Comparison of ENCODE assay signal across 8 mouse cellular contexts in genomic region chr10:33623577-33623991, GRCm38 (mm10). TPM values are rescaled to one million over a fixed set of nuclear protein-coding genes. Genes with fewer than 3 reads are reported as not detected.
DNase-seq lines count a peak whose midpoint lies in the region; ATAC-seq lines count a peak whose summit lies in the region.

No protein-coding gene starts in this region.

- peak overlapping the region; percentile 74 for H3K4me2 ChIP-seq in forebrain, embryonic 14.5 days (ENCODE audit: low read length)
- peak overlapping the region; percentile 75 for H3K4me2 ChIP-seq in stomach, embryonic 15.5 days
- H3K4me2 ChIP-seq in liver, embryonic 12.5 days = no peak overlapping the region

- peak overlapping the region; percentile 51 for H3K4me3 ChIP-seq in forebrain, embryonic 14.5 days (ENCODE audit: low read depth, low read length)
- H3K4me3 ChIP-seq in stomach, embryonic 15.5 days (replicated peaks) = peak overlapping the region; percentile 41
- H3K4me3 ChIP-seq in liver, embryonic 12.5 days = no peak overlapping the region

- H3K27ac ChIP-seq in forebrain, embryonic 14.5 days (ENCODE audit: low read depth, low read length) = peak overlapping the region; percentile 70; the same call in 1 of the 2 replicates
- no peak overlapping the region for H3K27ac ChIP-seq in stomach, embryonic 15.5 days
- H3K27ac ChIP-seq in liver, embryonic 12.5 days = no peak overlapping the region

- H3K9me3 ChIP-seq in forebrain, embryonic 14.5 days (replicated peaks; ENCODE audit: control insufficient read depth, low read length) = no peaks in the 10 kb centered on the region
- H3K9me3 ChIP-seq in stomach, embryonic 15.5 days = no peaks in the 10 kb centered on the region
- H3K9me3 ChIP-seq in liver, embryonic 12.5 days (replicated peaks) = no peaks in the 10 kb centered on the region

- intact Hi-C loops in left cerebral cortex, postnatal 14 days (cut with DNase I) = no loop called here
- intact Hi-C loops in heart, postnatal 10 days (cut with DNase I) = no loop called here

- H3K4me1 ChIP-seq in forebrain, embryonic 14.5 days (ENCODE audit: control insufficient read depth, insufficient read depth, low read length) = no peaks in the 10 kb centered on the region
- no peaks in the 10 kb centered on the region for H3K4me1 ChIP-seq in stomach, embryonic 15.5 days
- H3K4me1 ChIP-seq in liver, embryonic 12.5 days = no peaks in the 10 kb centered on the region

- peak; percentile 68 for ATAC-seq in forebrain, embryonic 14.5 days
- no peak for ATAC-seq in stomach, embryonic 15.5 days (ENCODE audit: insufficient read depth, low FRiP score, low read depth)
- ATAC-seq in liver, embryonic 12.5 days = no peak

- WGBS in forebrain, embryonic 14.5 days = 16% methylated on average over 6 of the region's 6 CpGs
- WGBS in stomach, embryonic 15.5 days = 26% methylated on average over 6 of the region's 6 CpGs
- WGBS in liver, embryonic 12.5 days (ENCODE audit: insufficient replicate concordance) = 12% methylated on average over 6 of the region's 6 CpGs

- H3K27me3 ChIP-seq in forebrain, embryonic 14.5 days (replicated peaks; ENCODE audit: control insufficient read depth, insufficient read depth, low read length) = no peaks in the 10 kb centered on the region
- no peaks in the 10 kb centered on the region for H3K27me3 ChIP-seq in stomach, embryonic 15.5 days (replicated peaks)
- H3K27me3 ChIP-seq in liver, embryonic 12.5 days (replicated peaks) = peaks cover 14% of the 10 kb centered on the region

- H3K9ac ChIP-seq in forebrain, embryonic 14.5 days (ENCODE audit: low read length) = peak overlapping the region; percentile 74
- no peak overlapping the region for H3K9ac ChIP-seq in stomach, embryonic 15.5 days
- no peak overlapping the region for H3K9ac ChIP-seq in liver, embryonic 12.5 days

- DNase-seq in right cerebral cortex, adult 2 months (ENCODE audit: low spot score in 2 of 2) = peak; percentile 54 to 57
- no peak for DNase-seq in right cerebral cortex, postnatal 36 days (ENCODE audit: low spot score in 2 of 2)
- DNase-seq in forebrain, embryonic 14.5 days (ENCODE audit: low spot score) = peak; percentile 18
- peak; percentile 37 to 58 for DNase-seq in left cerebral cortex, postnatal 14 days (ENCODE audit: low spot score in 2 of 2)
- no peak for DNase-seq in gastrocnemius, adult 18-20 months (ENCODE audit: low spot score)
- DNase-seq in heart, postnatal 10 days = no peak

- H3K36me3 ChIP-seq in forebrain, embryonic 14.5 days (ENCODE audit: control insufficient read depth, insufficient read depth, low read length) = no peaks in the 10 kb centered on the region
- H3K36me3 ChIP-seq in stomach, embryonic 15.5 days = no peaks in the 10 kb centered on the region
- H3K36me3 ChIP-seq in liver, embryonic 12.5 days = no peaks in the 10 kb centered on the region

RNA-seq across cellular contexts. Expression of gene Clvs2, which starts 1.0 kb away (rescaled TPM):
- 10.2 and 12.1 TPM in 2 replicates for polyA plus RNA-seq in forebrain, embryonic 14.5 days (2014; fragmentation: Nextera tagmentation; extraction: Ambion mirVana)
- total RNA-seq in left cerebral cortex, postnatal 14 days (2021) = 10 to 100 TPM; 55.9 to 59.7 TPM
- polyA plus RNA-seq in stomach, embryonic 15.5 days (2015; fragmentation: Nextera tagmentation; extraction: Ambion mirVana) = 0.34 and 0.63 TPM in 2 replicates
- polyA plus RNA-seq in liver, embryonic 12.5 days (2016; fragmentation: Nextera tagmentation; extraction: Ambion mirVana) = 0.12 TPM in 1 of 2 replicates, not detected in the other
- total RNA-seq in gastrocnemius, adult 18-20 months (2021) = under 1 TPM in 1 of 2 experiments, not detected in 1; 0.05 TPM
- total RNA-seq in heart, postnatal 10 days (2021) = not detected

Comparison
In these comparisons a context has a peak if more than half of its experiments do, and no peak if none do; other contexts are left out.
1. DNase-seq: peak in right cerebral cortex, adult 2 months (2 of 2), forebrain, embryonic 14.5 days (single experiment) and left cerebral cortex, postnatal 14 days (2 of 2); none in right cerebral cortex, postnatal 36 days (0 of 2), gastrocnemius, adult 18-20 months (single experiment) and heart, postnatal 10 days (0 of 2).
2. RNA of gene Clvs2, which starts 1.0 kb away (total RNA-seq): 55.9 to 59.7 TPM in left cerebral cortex, postnatal 14 days; 0.05 TPM in gastrocnemius, adult 18-20 months and not detected in heart, postnatal 10 days; every median in the first group is over 10 times any median in the second.